Mouse (Mus musculus): ENCODE measurements around the gene Gpr87.

DNA sequence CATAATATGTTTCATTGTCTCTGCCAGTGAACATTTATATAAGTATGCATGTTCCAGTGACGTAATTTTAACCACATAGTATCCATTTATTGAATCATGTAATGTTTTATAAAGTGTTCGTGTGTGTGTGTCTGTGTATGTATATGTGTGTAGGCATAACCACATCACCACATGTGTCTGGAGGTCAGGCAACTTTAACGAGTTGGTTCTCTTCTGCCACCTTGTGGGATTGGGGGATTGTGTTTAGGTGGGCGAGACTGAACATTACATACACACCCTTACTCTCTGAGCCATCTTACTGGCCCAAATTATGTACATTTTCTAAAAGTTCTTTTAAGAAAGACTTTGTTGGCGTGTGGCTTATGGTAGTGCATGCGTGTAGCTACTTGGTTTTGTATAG lies 26.4 kb downstream of the Gpr87 start:
- TF ChIP-seq CTCF (IDR thresholded peaks at IDR 0.05; ENCODE audit: low read depth) (peak; percentile 42), EP300 (optimal IDR thresholded peaks at IDR 0.05) (no peak)
